Mouse (Mus musculus): ENCODE data around the gene Dis3. TPM values are rescaled to one million over a fixed set of nuclear protein-coding genes. Genes with fewer than 3 reads are reported as not detected.

Gene Dis3
- polyA plus RNA-seq (2015; fragmentation: Nextera tagmentation; extraction: Ambion mirVana), result 22.6 and 26.9 TPM in 2 replicates

- Histone ChIP-seq H3K9ac (ENCODE audit: low read depth, low read length) (peak within 1 kb of the TSS; percentile 94), H3K9me3 (replicated peaks; ENCODE audit: control insufficient read depth, low read length, poor library complexity, severe bottlenecking) (no peaks in the 10 kb centered on the region), H3K27ac (ENCODE audit: low read length) (peak within 1 kb of the TSS; percentile 93), H3K4me2 (ENCODE audit: low read length) (peak within 1 kb of the TSS; percentile 84), H3K27me3 (ENCODE audit: control insufficient read depth, insufficient read depth, low read depth, low read length) (no peaks in the 10 kb centered on the region), H3K4me1 (ENCODE audit: control insufficient read depth, insufficient read depth, low read length) (peaks cover 14% of the 10 kb centered on the region), H3K4me3 (ENCODE audit: low read depth, low read length) (peak within 1 kb of the TSS; percentile 94), H3K36me3 (ENCODE audit: control insufficient read depth, insufficient read depth, low read length) (peaks cover 12% of the 10 kb centered on the region)
- peak; percentile 100 for ATAC-seq
- under 1% methylated on average over 72 of the region's 73 CpGs for WGBS
Measured at GRCm38 (mm10) chr14:99099267-99099966, at the start of gene Dis3, which contains the start of gene Pibf1. Dis3 (minus strand) TSS chr14:99099770. Pibf1 (plus strand) TSS chr14:99099424.

- Histone ChIP-seq H3K27me3 (ENCODE audit: control insufficient read depth, insufficient read depth, low read depth, low read length) (no peaks in the 10 kb centered on the region), H3K4me2 (ENCODE audit: low read length) (no peak overlapping the region), H3K4me1 (ENCODE audit: control insufficient read depth, insufficient read depth, low read length) (no peaks in the 10 kb centered on the region), H3K9me3 (replicated peaks; ENCODE audit: control insufficient read depth, low read length, poor library complexity, severe bottlenecking) (no peaks in the 10 kb centered on the region), H3K4me3 (ENCODE audit: low read depth, low read length) (no peak overlapping the region), H3K27ac (ENCODE audit: low read length) (no peak overlapping the region), H3K36me3 (ENCODE audit: control insufficient read depth, insufficient read depth, low read length) (peaks cover 6% of the 10 kb centered on the region), H3K9ac (ENCODE audit: low read depth, low read length) (no peak overlapping the region)
- no peak for ATAC-seq
- WGBS, result 59% methylated on average over 1 of the region's 1 CpGs
Measured at GRCm38 (mm10) chr14:99146841-99147240, 47.3 kb upstream of the Dis3 start.

- 16% methylated on average over 15 of the region's 15 CpGs for WGBS
- no peaks in the 10 kb centered on the region for H3K27me3 ChIP-seq (ENCODE audit: control insufficient read depth, insufficient read depth, low read depth, low read length)
- no peak overlapping the region for H3K9ac ChIP-seq (ENCODE audit: low read depth, low read length)
- ATAC-seq, result peak; percentile 94
- no peaks in the 10 kb centered on the region for H3K9me3 ChIP-seq (replicated peaks; ENCODE audit: control insufficient read depth, low read length, poor library complexity, severe bottlenecking)
- H3K4me2 ChIP-seq (ENCODE audit: low read length), result no peak overlapping the region
- no peak overlapping the region for H3K4me3 ChIP-seq (ENCODE audit: low read depth, low read length)
- no peaks in the 10 kb centered on the region for H3K4me1 ChIP-seq (ENCODE audit: control insufficient read depth, insufficient read depth, low read length)
- no peak overlapping the region for H3K27ac ChIP-seq (ENCODE audit: low read length)
- no peaks in the 10 kb centered on the region for H3K36me3 ChIP-seq (ENCODE audit: control insufficient read depth, insufficient read depth, low read length)
Measured at GRCm38 (mm10) chr14:99141786-99142633, 42.4 kb upstream of the Dis3 start.

- no peaks in the 10 kb centered on the region for H3K27me3 ChIP-seq (ENCODE audit: control insufficient read depth, insufficient read depth, low read depth, low read length)
- 92% methylated on average over 2 of the region's 2 CpGs for WGBS
- no peak overlapping the region for H3K9ac ChIP-seq (ENCODE audit: low read depth, low read length)
- H3K9me3 ChIP-seq (replicated peaks; ENCODE audit: control insufficient read depth, low read length, poor library complexity, severe bottlenecking), result no peaks in the 10 kb centered on the region
- no peaks in the 10 kb centered on the region for H3K4me1 ChIP-seq (ENCODE audit: control insufficient read depth, insufficient read depth, low read length)
- H3K27ac ChIP-seq (ENCODE audit: low read length), result no peak overlapping the region
- no peak overlapping the region for H3K4me3 ChIP-seq (ENCODE audit: low read depth, low read length)
- ATAC-seq, result no peak
- no peak overlapping the region for H3K4me2 ChIP-seq (ENCODE audit: low read length)
- no peaks in the 10 kb centered on the region for H3K36me3 ChIP-seq (ENCODE audit: control insufficient read depth, insufficient read depth, low read length)
Measured at GRCm38 (mm10) chr14:99140036-99140435, 40.5 kb upstream of the Dis3 start.

GRCm38 (mm10) chr14:99136297-99136696 lies 36.7 kb upstream of the Dis3 start:
- Histone ChIP-seq H3K4me1 (ENCODE audit: control insufficient read depth, insufficient read depth, low read length) (no peaks in the 10 kb centered on the region), H3K9ac (ENCODE audit: low read depth, low read length) (no peak overlapping the region), H3K36me3 (ENCODE audit: control insufficient read depth, insufficient read depth, low read length) (no peaks in the 10 kb centered on the region), H3K4me2 (ENCODE audit: low read length) (no peak overlapping the region), H3K9me3 (replicated peaks; ENCODE audit: control insufficient read depth, low read length, poor library complexity, severe bottlenecking) (no peaks in the 10 kb centered on the region), H3K27me3 (ENCODE audit: control insufficient read depth, insufficient read depth, low read depth, low read length) (no peaks in the 10 kb centered on the region), H3K27ac (ENCODE audit: low read length) (no peak overlapping the region), H3K4me3 (ENCODE audit: low read depth, low read length) (no peak overlapping the region)
- ATAC-seq, result no peak
- 94% methylated on average over 16 of the region's 16 CpGs for WGBS

GRCm38 (mm10) chr14:99135761-99136160 lies 36.2 kb upstream of the Dis3 start:
- H3K27ac ChIP-seq (ENCODE audit: low read length), result no peak overlapping the region
- WGBS, result 86% methylated on average over 9 of the region's 9 CpGs
- no peaks in the 10 kb centered on the region for H3K36me3 ChIP-seq (ENCODE audit: control insufficient read depth, insufficient read depth, low read length)
- H3K9ac ChIP-seq (ENCODE audit: low read depth, low read length), result no peak overlapping the region
- H3K4me3 ChIP-seq (ENCODE audit: low read depth, low read length), result no peak overlapping the region
- ATAC-seq, result no peak
- no peaks in the 10 kb centered on the region for H3K4me1 ChIP-seq (ENCODE audit: control insufficient read depth, insufficient read depth, low read length)
- H3K9me3 ChIP-seq (replicated peaks; ENCODE audit: control insufficient read depth, low read length, poor library complexity, severe bottlenecking), result no peaks in the 10 kb centered on the region
- no peak overlapping the region for H3K4me2 ChIP-seq (ENCODE audit: low read length)
- H3K27me3 ChIP-seq (ENCODE audit: control insufficient read depth, insufficient read depth, low read depth, low read length), result no peaks in the 10 kb centered on the region

GRCm38 (mm10) chr14:99134048-99134447 lies 34.5 kb upstream of the Dis3 start:
- H3K27ac ChIP-seq (ENCODE audit: low read length), result no peak overlapping the region
- H3K4me1 ChIP-seq (ENCODE audit: control insufficient read depth, insufficient read depth, low read length), result no peaks in the 10 kb centered on the region
- no peaks in the 10 kb centered on the region for H3K9me3 ChIP-seq (replicated peaks; ENCODE audit: control insufficient read depth, low read length, poor library complexity, severe bottlenecking)
- no peaks in the 10 kb centered on the region for H3K36me3 ChIP-seq (ENCODE audit: control insufficient read depth, insufficient read depth, low read length)
- H3K4me3 ChIP-seq (ENCODE audit: low read depth, low read length), result no peak overlapping the region
- no peak overlapping the region for H3K4me2 ChIP-seq (ENCODE audit: low read length)
- WGBS, result 92% methylated on average over 2 of the region's 2 CpGs
- H3K27me3 ChIP-seq (ENCODE audit: control insufficient read depth, insufficient read depth, low read depth, low read length), result no peaks in the 10 kb centered on the region
- H3K9ac ChIP-seq (ENCODE audit: low read depth, low read length), result no peak overlapping the region
- ATAC-seq, result no peak

GRCm38 (mm10) chr14:99129050-99129449 lies 29.5 kb upstream of the Dis3 start:
- no peaks in the 10 kb centered on the region for H3K9me3 ChIP-seq (replicated peaks; ENCODE audit: control insufficient read depth, low read length, poor library complexity, severe bottlenecking)
- H3K4me2 ChIP-seq (ENCODE audit: low read length), result no peak overlapping the region
- no peaks in the 10 kb centered on the region for H3K27me3 ChIP-seq (ENCODE audit: control insufficient read depth, insufficient read depth, low read depth, low read length)
- H3K9ac ChIP-seq (ENCODE audit: low read depth, low read length), result no peak overlapping the region
- no peak overlapping the region for H3K4me3 ChIP-seq (ENCODE audit: low read depth, low read length)
- no peaks in the 10 kb centered on the region for H3K4me1 ChIP-seq (ENCODE audit: control insufficient read depth, insufficient read depth, low read length)
- ATAC-seq, result no peak
- H3K27ac ChIP-seq (ENCODE audit: low read length), result no peak overlapping the region
- H3K36me3 ChIP-seq (ENCODE audit: control insufficient read depth, insufficient read depth, low read length), result no peaks in the 10 kb centered on the region
- 83% methylated on average over 2 of the region's 2 CpGs for WGBS

GRCm38 (mm10) chr14:99127509-99127908 lies 27.9 kb upstream of the Dis3 start:
- Histone ChIP-seq H3K27me3 (ENCODE audit: control insufficient read depth, insufficient read depth, low read depth, low read length) (no peaks in the 10 kb centered on the region), H3K9ac (ENCODE audit: low read depth, low read length) (no peak overlapping the region), H3K27ac (ENCODE audit: low read length) (no peak overlapping the region), H3K4me1 (ENCODE audit: control insufficient read depth, insufficient read depth, low read length) (no peaks in the 10 kb centered on the region), H3K9me3 (replicated peaks; ENCODE audit: control insufficient read depth, low read length, poor library complexity, severe bottlenecking) (no peaks in the 10 kb centered on the region), H3K36me3 (ENCODE audit: control insufficient read depth, insufficient read depth, low read length) (no peaks in the 10 kb centered on the region), H3K4me3 (ENCODE audit: low read depth, low read length) (no peak overlapping the region), H3K4me2 (ENCODE audit: low read length) (no peak overlapping the region)
- WGBS, result 74% methylated on average over 1 of the region's 1 CpGs
- ATAC-seq, result no peak

Data from midbrain, embryonic 16.5 days (tissue).